Mouse (Mus musculus): Measurements from ENCODE around the gene Vps72. TPM values are rescaled to one million over a fixed set of nuclear protein-coding genes. Genes with fewer than 3 reads are reported as not detected.
"Not testable (repeated sequence)": the region's sequence is repeated elsewhere in the genome, so short reads cannot be mapped to it uniquely, and the experiment has no call there.

The Vps72 gene
- polyA plus RNA-seq, 1 experiment = 42.0 TPM

DNA sequence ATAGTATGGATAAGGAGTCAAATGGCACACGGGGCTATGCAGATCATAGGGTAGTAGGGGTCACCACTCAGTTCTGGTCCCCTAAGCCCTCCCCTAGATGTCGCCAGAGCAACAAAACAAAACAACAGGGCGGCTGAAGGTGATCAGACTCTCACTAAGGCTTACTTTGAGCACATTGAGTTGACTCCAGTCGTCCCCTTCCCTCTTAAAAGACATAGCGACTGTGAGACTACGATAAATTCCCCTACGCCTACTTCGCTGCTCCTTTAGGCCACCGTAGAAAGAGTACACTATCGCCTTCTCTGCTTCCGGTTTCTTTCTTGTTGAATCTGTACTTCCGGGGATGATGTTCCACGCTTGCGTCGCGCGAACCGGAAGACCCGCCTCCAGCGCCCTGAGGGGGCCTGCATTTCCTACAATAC, 22.9 kb downstream of the Vps72 start, which contains the start of the genes Scnm1 and Lysmd1:
TSS of gene Scnm1 (minus strand) at position 332 of the 422 bp plus-strand sequence.
TSS of gene Lysmd1 (plus strand) at position 409 of the 422 bp plus-strand sequence.
- DNase-seq (ENCODE audit: low read depth) = peak; percentile 72

GRCm38 (mm10) chr3:95134133-95134532, 23.3 kb downstream of the Vps72 start:
- not testable (repeated sequence) for DNase-seq (ENCODE audit: low read depth)

DNA sequence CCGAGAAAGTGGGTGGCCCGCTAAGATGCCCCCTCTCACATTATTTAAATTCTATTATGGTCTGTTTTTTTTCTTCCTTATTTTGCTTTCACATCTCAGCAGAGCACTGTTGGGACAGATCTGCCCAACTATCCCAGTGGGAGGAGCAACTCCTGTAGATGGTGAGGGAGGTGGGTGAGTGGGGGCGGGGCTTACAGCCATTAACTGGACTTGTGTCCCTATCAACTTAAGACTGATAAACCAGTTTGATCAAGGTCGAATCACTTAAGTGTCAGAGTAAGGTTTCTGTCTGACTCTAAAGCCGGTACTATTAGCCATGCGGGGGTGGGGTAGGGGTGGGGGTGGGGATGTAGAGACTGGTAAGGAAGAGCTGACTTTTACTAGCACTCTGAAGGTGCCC, 24.2 kb downstream of the Vps72 start:
- DNase-seq (ENCODE audit: low read depth) = no peak

DNA sequence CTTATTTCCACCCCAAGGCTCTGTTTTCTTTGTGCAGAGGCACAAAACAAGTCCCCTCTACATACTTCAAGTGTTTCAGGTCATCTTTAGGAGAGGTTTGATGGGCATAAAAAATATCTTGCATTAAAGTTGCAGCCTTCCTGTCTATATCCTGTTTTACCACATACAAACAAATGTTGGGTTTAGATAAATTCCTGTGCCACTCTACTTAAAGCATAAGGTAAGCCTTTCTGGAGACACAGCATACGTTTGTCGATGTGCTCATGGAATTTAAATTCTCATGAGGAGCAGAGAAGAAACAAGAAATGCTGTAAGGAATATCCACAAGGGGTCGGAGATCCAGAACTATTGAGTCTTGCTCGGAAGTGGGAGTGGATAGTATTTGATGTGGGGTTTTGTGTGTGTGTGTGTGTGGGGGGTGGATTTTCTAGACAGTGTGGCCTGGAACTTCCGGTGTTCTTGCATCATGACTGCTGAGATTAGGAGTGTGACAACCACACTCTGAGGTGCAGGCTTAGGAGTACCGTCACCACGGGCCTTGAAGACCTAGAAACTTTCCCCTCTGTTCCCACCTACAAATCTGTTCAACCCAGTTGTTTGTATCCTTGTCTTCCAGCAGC, 24.7 kb downstream of the Vps72 start:
- no peak for DNase-seq (ENCODE audit: low read depth)

GRCm38 (mm10) chr3:95136336-95136735, 25.5 kb downstream of the Vps72 start:
- DNase-seq (ENCODE audit: low read depth) = no peak

DNA sequence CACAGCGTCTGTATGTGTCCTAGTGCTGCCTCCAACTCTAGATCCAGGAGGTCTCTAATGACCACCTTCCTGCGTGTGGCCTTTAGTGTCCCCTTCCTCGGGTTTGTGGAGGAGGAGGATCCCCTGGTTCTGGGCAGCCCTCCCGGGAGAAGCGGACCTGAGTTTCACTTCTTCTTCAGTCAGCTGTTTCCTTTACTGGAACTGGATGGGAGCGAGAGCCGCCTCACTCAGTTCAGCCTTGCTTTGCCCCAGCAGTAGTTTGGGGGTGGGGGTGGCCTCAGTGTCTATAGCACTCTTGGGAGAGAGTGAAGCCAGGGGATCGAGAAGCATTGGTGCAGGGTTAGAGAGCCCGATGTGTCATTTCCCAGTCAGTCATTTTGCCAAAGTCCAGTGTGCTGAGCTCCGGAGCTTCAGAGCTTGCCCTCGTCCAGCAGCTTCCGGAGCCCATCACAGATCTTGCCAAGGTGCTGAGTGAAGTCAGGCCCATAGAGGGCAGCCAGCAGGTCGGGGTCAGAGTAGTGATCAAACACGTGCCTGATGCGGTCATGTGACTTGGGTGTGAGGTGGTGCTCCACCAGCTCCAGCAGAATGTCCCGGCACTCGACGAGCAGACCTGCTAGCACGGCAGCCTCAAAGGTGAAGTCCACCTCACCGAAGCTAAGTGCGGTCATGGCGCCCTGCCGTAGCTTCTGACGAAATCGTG, 28.9 kb downstream of the Vps72 start:
- DNase-seq (ENCODE audit: low read depth) = no peak

DNA sequence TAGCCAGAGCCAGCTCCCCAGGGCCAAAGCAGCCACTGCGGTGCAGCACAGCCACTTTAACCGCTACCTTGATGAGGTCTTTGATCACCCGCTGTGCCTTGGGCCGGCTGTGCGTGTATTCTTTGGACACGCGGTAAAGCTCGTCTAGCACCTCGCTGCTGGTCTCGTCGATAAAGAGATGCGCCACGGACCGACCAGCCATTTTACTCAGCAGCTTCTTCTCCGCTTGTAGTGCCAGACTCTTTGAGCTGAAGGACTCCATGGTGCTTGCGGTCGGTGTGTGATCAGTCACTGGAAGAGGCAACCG, 29.4 kb downstream of the Vps72 start:
- no peak for DNase-seq (ENCODE audit: low read depth)

DNA sequence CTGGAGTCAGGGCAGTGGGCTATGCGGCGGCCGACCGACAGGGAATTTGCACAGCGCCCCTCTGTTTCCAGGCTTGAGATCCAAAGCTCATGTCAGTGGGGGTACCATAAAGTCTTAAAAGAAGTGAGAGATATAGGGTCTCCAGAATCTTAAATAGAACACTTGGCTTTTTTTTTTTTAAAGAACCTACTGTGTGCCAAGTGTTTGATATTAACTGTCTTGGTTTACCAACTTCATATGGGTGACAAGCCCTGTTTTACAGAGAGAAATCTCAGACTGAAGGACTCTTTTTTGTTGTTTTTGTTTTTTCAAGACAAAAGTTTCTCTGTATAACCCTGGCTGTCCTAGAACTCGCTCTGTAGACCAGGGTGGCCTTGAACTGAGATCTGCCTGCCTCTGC, 30.0 kb downstream of the Vps72 start:
- no peak for DNase-seq (ENCODE audit: low read depth)

GRCm38 (mm10) chr3:95141474-95141873, 30.7 kb downstream of the Vps72 start:
- no peak for DNase-seq (ENCODE audit: low read depth)

DNA sequence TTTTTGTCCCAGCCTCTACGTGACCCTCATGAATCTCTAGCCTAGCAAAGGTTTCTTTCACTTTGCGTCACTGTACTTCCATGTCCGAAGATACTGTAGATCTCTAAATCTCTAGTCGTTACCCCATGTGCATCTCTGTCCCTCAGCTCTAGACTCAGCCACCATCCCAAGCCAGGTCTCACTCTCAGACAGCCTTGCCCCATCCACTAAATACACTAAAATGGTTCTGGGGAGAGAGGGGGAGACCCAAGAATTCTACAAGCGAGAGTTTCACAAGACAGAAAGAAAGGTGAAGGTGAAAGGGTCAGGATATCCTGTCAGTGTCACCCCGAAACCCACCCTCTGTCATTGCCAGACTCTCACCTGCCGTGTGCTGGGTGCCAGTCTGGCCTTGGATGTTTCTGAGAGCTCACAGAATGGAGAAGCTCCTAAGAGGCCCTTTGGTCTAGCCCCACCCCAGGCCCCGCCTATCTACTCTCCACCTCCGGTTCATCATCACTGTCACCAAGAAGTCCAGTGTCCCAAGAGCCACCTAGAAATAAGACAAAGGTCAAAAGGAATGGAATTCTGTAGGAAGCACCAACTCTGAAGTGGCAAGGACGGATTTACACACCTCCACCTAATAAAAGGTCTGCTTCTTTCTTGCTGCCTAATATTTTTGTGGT, 31.3 kb downstream of the Vps72 start, which contains the start of gene Tnfaip8l2:
TSS of gene Tnfaip8l2 (minus strand) at position 409 of the 665 bp plus-strand sequence.
- no peak for DNase-seq (ENCODE audit: low read depth)

GRCm38 (mm10) chr3:95142617-95143011, 31.8 kb downstream of the Vps72 start:
- DNase-seq (ENCODE audit: low read depth) = no peak

- DNase-seq (ENCODE audit: low read depth) = no peak
Measured at GRCm38 (mm10) chr3:95147924-95148323, 37.1 kb downstream of the Vps72 start.

DNA sequence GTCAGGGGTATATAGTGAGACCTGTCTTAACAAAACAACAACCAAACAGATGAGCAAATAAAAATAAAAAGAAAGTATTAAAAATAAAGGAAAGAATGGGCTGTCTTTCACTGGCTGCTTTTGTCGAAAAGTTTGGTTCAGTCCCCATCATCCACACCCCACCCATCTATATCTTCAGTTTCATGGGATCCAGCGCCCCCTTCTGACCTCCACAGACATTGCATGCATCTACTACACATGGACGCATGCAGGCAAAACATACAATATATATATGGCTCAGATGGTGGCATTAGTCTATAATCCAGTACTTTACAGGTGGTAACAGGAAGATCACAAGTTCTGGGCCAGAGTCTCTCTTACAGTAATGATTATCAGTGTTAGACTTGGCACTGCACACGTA, 43.1 kb downstream of the Vps72 start:
- no peak for DNase-seq (ENCODE audit: low read depth)

- DNase-seq (ENCODE audit: low read depth) = no peak
Measured at GRCm38 (mm10) chr3:95159511-95159986, 48.7 kb downstream of the Vps72 start.

DNA sequence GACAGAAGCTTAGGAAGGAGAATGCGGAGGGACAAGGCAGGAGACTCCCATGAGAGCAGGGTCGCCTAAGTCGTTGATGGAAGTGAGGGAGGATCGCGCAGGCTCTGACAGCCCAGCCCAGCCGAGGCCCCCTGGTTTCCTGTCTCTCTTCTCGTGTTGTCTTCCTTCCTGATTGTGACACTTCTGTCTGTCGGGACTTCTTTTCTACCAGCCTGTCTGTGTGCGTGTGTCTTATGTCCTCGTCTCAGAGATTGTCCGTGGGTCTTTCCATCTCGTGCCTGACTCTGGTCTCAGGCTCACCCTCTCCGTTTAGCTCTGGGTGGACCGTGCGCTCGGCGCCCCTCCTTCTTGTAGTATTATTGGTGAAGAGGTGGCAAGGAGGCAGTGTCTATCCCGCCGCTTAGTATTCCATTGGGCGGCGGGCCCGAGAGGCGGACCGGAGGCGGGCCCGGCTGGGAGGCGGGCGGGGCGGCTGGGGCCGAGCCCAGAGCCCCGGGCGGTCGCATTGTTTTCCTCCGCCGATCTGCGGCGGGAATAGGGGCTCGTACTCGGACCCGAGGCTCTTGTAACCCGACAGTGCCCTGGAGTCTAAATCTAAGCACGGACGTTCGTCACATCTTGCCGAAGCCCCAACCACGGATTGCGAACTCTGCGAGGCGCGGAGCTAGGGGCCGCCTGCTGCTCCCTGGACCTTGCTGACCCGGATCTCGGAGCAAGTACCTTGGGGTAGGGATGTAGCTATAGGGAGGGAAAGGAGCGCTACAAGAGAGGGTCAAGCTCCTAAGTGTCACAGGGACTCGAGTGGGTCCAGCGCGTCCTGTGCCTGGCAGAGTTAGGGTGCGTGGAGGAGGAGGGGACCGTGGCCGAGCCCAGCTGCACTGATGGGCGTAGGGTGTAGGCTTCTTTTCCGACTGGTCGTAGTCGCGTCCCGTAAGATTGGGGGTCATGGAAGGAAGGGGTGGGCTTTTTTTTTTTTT, 49.5 kb downstream of the Vps72 start, which contains the start of gene Sema6c:
TSS of gene Sema6c (plus strand) at position 471 of the 977 bp plus-strand sequence.
- no peak for DNase-seq (ENCODE audit: low read depth)

DNA sequence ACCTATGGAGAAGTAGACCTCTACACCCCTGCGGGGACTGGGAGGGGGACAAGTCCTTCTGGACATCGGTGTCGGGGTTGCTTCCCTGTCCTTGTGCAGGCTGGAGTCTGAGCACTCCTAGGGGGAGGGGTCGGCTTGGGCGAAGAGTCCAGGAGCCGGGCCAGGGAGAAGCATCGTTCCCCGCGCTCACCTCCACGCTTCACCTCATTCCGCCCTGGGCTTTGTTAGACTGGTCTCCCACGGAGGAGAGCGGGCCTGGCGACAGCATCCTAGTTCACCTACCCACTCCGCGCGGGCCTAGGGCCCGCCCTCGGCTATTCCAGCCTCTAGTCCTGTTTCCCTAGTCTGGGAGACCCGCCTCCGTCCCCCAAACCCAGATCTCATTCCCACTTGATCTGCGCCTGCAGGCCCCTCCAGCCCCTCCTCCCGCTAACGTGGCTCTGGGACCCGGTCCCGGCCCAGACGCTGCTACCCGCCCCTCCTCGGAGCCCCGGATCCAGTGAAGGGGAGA, 50.3 kb downstream of the Vps72 start:
- DNase-seq (ENCODE audit: low read depth) = no peak

- no peak for DNase-seq (ENCODE audit: low read depth)
Measured at GRCm38 (mm10) chr3:95161618-95162344, 51.0 kb downstream of the Vps72 start.

GRCm38 (mm10) chr3:95162345-95162628, 51.5 kb downstream of the Vps72 start:
- no peak for DNase-seq (ENCODE audit: low read depth)

DNA sequence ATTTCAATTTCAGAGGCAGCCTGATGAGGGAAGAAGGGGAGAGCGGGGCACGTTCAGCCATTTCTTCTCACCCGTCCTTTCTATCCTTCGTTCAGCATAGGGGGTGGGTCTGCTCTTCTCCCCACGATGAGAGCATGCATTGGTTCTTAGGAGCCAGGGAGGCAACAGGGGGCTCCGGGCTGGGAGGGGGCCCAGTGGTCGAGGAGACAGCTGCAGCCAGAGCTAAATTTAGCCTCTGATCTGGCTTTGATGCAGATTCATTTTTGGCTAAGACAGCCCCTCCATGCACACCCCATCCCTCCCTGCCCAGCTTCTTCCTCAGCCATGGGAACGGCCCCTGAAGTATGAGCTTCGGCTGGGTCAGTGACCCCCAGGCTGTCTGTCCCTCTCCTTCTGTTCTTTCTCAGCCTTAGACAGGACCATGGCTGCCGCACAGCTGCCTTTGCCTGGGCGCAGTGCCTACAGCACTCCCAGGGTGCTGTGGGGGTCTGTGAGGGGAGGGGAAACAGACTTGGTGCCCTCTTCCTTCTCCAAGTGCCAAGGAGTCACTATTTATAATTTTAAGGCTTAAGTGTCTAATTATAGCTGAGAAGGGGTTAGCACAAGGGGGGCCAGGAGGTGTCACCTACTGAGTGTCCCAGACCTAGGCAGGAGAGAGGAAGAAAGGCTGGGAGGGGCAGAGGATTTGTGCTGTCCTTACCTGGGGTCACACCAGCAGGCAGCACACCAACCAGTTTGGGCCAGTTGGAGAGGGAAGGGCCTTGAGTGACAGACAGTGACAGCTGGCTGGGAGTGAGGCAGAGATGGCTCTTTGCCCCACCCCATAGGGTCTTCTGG, 52.8 kb downstream of the Vps72 start:
- DNase-seq (ENCODE audit: low read depth) = no peak

DNA sequence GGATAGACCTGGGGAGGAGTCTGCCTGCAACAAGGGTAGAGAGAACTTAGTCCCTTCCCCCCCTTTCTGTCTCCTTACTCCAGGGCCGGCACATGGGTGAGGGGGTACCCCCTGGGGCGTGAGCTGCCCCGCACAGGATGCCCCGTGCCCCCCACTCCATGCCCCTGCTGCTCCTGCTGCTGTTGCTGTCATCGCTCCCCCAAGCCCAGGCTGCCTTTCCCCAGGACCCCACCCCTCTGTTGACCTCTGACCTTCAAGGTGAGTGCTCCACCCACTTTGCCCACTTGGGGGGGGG, 53.4 kb downstream of the Vps72 start:
- DNase-seq (ENCODE audit: low read depth) = no peak
